Mouse (Mus musculus) MN1 (cell line): ENCODE data around the gene Ube2k.
"Not testable (repeated sequence)": the region's sequence is repeated elsewhere in the genome, so short reads cannot be mapped to it uniquely, and the experiment has no call there.

Experiments used
- DNase-seq: peaks from one replicate; pipeline ENCODE4 v3.0.0-alpha.2; 2016; ENCODE audit warnings: low spot score

The Ube2k gene

GRCm38 (mm10) chr5:65536751-65537419 lies at the start of gene Ube2k, which contains the start of gene Smim14:
Ube2k (plus strand) TSS chr5:65537233.
Smim14 (minus strand) TSS chr5:65537184.
- peak; percentile 93 for DNase-seq

- DNase-seq = no peak
Observed at GRCm38 (mm10) chr5:65487381-65487780, 49.7 kb upstream of the Ube2k start.

- DNase-seq = no peak
Observed at GRCm38 (mm10) chr5:65488725-65489124, 48.3 kb upstream of the Ube2k start.

GRCm38 (mm10) chr5:65489830-65490229 lies 47.2 kb upstream of the Ube2k start:
- DNase-seq = peak; percentile 28

GRCm38 (mm10) chr5:65491767-65492715 lies 45.0 kb upstream of the Ube2k start:
- peak; percentile 77 for DNase-seq

- peak; percentile 94 for DNase-seq
Observed at GRCm38 (mm10) chr5:65492716-65493531, 44.1 kb upstream of the Ube2k start, which contains the start of gene Gm43552. Gm43552 (minus strand) TSS chr5:65492833.

GRCm38 (mm10) chr5:65500231-65500630 lies 36.8 kb upstream of the Ube2k start:
- no peak for DNase-seq

- DNase-seq = no peak
Observed at GRCm38 (mm10) chr5:65501407-65501806, 35.6 kb upstream of the Ube2k start.

GRCm38 (mm10) chr5:65505786-65506185 lies 31.2 kb upstream of the Ube2k start:
- no peak for DNase-seq

GRCm38 (mm10) chr5:65508395-65508794 lies 28.6 kb upstream of the Ube2k start:
- no peak for DNase-seq

GRCm38 (mm10) chr5:65513506-65513905 lies 23.5 kb upstream of the Ube2k start:
- DNase-seq = no peak

GRCm38 (mm10) chr5:65514635-65515278 lies 22.3 kb upstream of the Ube2k start:
- DNase-seq = no peak

- DNase-seq = no peak
Observed at GRCm38 (mm10) chr5:65521803-65522202, 15.2 kb upstream of the Ube2k start.

GRCm38 (mm10) chr5:65524831-65525230 lies 12.2 kb upstream of the Ube2k start:
- DNase-seq = no peak

- no peak for DNase-seq
Observed at GRCm38 (mm10) chr5:65525674-65526443, 11.2 kb upstream of the Ube2k start.

- DNase-seq = no peak
Observed at GRCm38 (mm10) chr5:65531283-65531682, 5.8 kb upstream of the Ube2k start.

GRCm38 (mm10) chr5:65534496-65534895 lies 2.5 kb upstream of the Ube2k start:
- no peak for DNase-seq

GRCm38 (mm10) chr5:65535457-65536067 lies 1.5 kb upstream of the Ube2k start:
- peak; percentile 71 for DNase-seq

- not testable (repeated sequence) for DNase-seq
Observed at GRCm38 (mm10) chr5:65536068-65536465, 966 bp upstream of the Ube2k start.

GRCm38 (mm10) chr5:65537420-65538071 lies 513 bp downstream of the Ube2k start:
- peak; percentile 74 for DNase-seq
